Mouse (Mus musculus) frontal cortex, adult (tissue): ENCODE data around the gene Phc3.
A peak's percentile ranks its signal among the peaks of the same experiment; 100 is the strongest.
"Not testable (repeated sequence)": the region's sequence is repeated elsewhere in the genome, so short reads cannot be mapped to it uniquely, and the experiment has no call there.

Experiments used
- ATAC-seq: cut with Nextera tagmentation; 2 replicates; pipeline ENCODE4 v1.9.2; 2017; ENCODE audit warnings: mild to moderate bottlenecking, moderate library complexity, mixed read lengths; ENCODE audit not compliant: low TSS enrichment

The Phc3 gene

GRCm38 (mm10) chr3:30869995-30870394 is 99.2 kb downstream of the Phc3 start:
- ATAC-seq, result no peak

GRCm38 (mm10) chr3:30868625-30869024 is 100.6 kb downstream of the Phc3 start:
- no peak for ATAC-seq

GRCm38 (mm10) chr3:30868176-30868575 is 101.0 kb downstream of the Phc3 start:
- ATAC-seq, result no peak

GRCm38 (mm10) chr3:30864640-30865039 is 104.6 kb downstream of the Phc3 start:
- ATAC-seq, result no peak

GRCm38 (mm10) chr3:30863712-30864435 is 105.3 kb downstream of the Phc3 start:
- ATAC-seq, result no peak

- no peak for ATAC-seq
Measured at GRCm38 (mm10) chr3:30860705-30861104, 108.5 kb downstream of the Phc3 start.

- ATAC-seq, result not testable (repeated sequence)
Measured at GRCm38 (mm10) chr3:30859599-30859998, 109.6 kb downstream of the Phc3 start.

- ATAC-seq, result peak; percentile 82
Measured at GRCm38 (mm10) chr3:30855604-30856458, 113.4 kb downstream of the Phc3 start, which contains the start of gene Gpr160. Gene Gpr160 (plus strand): TSS chr3:30855950.

- no peak for ATAC-seq
Measured at GRCm38 (mm10) chr3:30853596-30853995, 115.6 kb downstream of the Phc3 start.

- no peak for ATAC-seq
Measured at GRCm38 (mm10) chr3:30851422-30851821, 117.8 kb downstream of the Phc3 start.
